Mouse (Mus musculus) megakaryocyte, embryonic 14.5 days (primary cell): Measurements from ENCODE around the gene Ttc7b.

Experiments used
- FLI1 ChIP-seq: IDR thresholded peaks from 2 replicates; pipeline ENCODE4 v1.6.1; 2012; ENCODE audit warnings: low read length, inconsistent platforms, mixed read lengths
- GATA1 ChIP-seq: IDR thresholded peaks from 3 replicates; pipeline ENCODE4 v1.6.1; 2012; ENCODE audit warnings: mixed read lengths, low read length, inconsistent platforms, borderline replicate concordance

- TF ChIP-seq GATA1 = no peak
- TF ChIP-seq FLI1 = no peak
Measured at GRCm38 (mm10) chr12:100380697-100381291, 139.8 kb downstream of the Ttc7b start.
